Mouse (Mus musculus) gastrocnemius, postnatal 25 days (tissue): ENCODE measurements around the gene Amn. TPM values are rescaled to one million over a fixed set of nuclear protein-coding genes. Genes with fewer than 3 reads are reported as not detected.

Experiments used
- DNase-seq: peaks from one replicate; pipeline ENCODE4 v3.0.0; 2022
- total RNA-seq, 2 experiments: library from RNA; stranded (reverse); gene quantifications; 1 replicate in 1 of 2; 2 replicates in 1 of 2; pipeline ENCODE4 v1.2.3; 2021

The Amn gene
- total RNA-seq, 2 experiments from 2014 or later = not detected

DNA sequence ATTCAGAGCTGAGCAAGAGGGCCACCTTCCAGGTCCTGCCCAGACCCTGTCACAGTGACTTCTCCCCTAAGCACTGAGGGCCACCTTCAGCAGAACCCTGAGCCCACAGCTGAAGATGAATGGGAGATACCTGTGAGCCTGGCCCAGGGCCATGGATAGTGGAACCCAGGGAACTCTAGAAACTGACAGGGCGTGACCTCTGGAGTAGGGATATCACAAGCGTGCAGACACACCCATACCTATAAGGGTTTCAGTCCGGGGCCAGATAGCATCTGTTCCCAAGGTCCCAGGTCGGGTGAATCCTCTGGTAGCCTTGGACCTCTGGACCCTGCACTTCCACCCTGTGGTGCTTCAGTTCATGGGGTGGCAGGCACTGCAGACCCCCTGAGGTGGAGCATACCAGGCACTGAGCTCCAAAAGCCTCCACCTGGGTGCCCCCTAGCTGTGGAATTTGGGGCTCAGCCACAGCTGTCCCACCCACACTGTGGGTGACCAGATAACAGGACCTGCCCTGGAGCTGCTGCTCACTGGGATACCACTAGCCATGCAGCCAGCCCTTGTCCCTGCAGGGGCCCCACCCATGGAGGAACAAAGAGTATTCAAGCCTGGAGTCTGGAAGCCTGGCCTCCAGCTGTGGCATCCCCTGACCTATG is 3.1 kb upstream of the Amn start:
- no peak for DNase-seq

DNA sequence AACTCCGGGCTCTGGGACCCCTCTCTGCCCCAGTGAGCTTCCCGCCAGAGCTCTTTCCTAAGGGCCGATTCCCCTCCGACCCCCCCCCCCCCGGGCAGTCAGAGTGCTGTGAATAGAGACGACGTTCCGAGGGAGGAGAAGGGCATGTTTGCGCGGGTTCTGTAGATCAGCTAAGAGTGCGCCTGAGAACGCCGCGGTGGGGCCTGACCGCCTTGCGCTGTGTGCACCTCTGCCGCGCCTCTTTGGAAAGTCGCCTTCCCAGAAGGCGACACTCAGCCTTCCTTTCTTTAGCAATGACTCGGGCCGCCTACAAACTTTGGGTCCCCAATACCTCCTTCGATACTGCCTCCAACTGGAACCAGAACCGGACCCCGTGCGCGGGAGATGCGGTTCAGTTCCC is 511 bp downstream of the Amn start:
- no peak for DNase-seq

DNA sequence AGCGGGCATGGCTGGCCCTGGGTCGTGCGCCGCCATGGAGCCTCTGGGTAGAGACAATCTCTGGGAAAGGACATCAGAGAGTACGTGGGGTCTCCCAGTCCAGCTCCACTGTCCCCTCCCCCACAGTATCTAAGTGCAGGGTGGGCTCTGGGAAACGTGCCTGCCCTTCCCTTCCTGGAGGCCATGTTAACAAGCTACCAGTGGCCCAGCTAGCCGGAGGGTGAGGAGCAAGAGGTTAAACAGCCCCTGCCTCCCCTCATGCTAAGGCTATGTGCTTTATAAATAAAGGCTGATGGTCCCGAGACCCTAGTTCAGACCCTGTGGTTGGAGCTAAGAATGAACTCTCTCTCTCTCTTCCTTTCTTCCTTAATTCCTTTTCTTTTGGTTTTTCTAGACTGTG is 1.1 kb downstream of the Amn start:
- DNase-seq = no peak

DNA sequence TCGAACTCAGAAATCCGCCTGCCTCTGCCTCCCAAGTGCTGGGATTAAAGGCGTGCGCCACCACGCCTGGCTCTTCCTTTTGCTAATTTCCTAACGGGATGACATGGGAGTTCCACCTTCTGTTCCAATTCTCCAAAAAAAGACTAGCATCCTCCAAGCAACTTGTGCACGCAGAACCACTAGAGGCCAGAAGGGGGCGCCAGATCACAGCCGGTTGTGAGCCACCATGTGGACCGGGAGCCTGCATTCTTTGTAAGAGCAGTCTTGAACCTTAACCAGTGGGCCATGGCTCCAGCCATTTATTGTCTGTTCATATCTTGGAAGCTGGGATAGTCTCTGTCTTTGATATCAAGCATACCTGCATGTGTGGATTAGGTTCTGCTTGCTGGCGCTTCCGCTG is 1.5 kb downstream of the Amn start:
- no peak for DNase-seq

DNA sequence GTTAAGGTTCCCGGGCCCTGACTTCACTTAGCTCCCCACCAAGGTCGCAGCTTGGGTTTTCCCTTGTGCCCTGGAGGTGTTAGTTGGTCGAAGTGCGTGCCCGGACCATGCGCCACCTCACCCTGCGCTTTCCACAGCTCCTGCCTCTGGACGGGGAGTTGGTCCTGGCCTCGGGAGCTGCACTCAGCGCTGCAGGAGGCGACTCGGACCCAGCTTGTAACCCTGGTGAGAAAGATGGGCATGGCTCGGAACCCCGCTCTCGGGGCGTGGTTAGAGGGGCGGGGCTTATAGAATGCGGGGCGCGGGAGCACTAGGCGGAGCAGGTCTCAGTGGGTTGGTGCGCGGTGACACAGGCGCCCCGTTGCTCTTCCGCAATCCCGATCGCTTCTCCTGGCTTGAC is 3.1 kb downstream of the Amn start:
- DNase-seq = no peak

DNA sequence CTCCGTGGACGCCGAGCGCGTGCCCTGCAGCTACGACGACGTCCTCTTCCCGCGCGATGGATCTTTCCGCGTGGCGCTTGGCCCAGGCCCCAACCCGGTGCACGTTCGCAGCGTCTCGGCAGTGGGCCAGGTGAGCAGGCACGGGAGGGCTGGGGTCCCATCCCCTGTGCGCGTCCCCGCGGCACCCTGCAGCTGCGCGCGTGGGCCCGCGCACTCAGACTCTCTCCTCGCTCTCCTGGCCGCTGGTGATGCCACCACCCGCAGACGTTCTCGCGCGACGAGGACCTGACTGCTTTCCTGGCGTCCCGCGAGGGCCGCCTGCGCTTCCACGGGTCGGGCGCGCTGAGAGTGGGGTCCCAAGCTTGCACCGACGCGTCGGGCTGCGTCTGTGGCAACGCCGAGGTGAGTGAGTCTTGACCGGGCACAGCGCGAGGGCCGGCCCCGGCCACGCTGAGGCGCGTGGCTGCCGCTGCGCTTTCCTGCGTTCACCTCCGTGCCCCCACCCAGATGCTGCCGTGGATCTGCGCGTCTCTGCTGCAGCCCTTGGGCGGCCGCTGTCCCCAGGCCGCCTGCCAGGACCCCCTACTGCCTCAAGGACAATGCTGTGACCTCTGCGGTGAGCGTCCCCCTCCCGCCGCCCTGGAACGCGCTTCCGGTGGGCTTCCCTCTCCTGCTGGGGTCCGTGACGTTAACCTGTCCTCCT is 3.7 kb downstream of the Amn start:
- DNase-seq = no peak

DNA sequence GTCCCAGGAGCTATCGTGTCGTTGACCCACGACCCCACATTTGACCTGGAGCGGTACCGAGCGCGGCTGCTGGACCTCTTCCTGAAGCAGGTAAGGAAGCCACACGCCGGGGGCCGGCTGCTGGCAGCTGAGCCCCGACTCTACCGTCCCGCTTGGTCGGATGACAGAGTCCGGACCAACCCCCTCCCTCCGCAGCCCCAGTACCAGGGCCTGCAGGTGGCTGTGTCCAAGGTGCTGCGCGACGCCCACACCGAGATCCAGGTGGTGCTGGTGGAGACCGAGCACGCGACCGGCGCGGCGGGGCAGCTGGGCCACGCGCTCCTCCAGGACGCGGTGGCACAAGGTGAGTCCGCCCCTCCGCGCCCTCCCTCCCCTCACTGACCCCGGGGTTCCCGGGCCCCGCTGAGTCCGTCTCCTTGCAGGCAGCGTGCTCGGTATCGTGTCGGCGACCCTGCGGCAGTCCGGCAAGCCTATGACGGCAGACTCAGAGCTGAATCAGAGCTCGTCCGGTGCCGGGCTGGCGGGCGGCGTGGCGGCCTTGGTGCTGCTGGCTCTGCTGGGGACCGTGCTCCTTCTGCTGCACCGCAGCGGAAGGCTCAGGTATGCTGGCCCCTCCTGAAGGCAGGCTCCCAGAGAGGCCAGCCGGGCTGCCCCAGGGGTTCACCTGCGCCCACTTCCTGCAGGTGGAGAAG is 4.4 kb downstream of the Amn start:
- DNase-seq = no peak

DNA sequence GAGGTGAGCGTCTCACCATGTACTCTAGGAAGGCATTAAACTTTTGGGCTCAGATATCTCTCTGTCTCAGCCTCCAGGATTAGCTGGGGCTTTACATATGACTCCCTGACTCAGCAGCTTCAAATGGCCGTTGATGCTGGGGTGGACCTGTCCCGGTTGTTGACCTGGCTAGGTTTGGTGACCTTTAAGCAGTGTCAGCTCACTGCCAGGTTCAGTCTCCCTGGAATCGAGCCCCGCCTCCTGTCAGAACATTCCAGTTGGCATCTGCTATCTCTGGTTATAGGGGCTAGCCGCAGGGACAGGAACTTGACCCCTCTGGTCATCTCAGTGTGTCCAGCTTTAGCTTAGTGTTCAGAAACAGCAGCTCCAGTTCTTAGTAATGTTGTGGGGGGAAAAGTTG is 5.5 kb downstream of the Amn start:
- DNase-seq = peak; percentile 65

DNA sequence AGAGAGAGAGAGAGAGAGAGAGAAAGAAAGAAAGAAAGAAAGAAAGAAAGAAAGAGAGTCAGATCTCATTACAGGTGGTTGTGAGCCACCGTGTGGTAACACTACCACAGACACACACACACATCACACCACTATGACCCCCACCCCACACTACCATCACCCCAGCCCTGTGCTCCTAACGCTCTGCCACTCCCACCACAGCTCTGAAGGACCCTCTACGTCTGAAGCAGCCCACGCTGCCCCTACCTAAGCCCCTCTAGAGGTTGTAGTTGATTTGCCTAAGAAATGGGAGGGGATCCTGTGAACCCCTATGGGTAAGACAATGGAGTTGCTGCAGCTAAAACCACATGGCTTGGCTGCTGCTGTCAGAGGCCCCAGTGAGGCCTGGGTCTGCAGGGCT is 12.7 kb downstream of the Amn start:
- DNase-seq = no peak

DNA sequence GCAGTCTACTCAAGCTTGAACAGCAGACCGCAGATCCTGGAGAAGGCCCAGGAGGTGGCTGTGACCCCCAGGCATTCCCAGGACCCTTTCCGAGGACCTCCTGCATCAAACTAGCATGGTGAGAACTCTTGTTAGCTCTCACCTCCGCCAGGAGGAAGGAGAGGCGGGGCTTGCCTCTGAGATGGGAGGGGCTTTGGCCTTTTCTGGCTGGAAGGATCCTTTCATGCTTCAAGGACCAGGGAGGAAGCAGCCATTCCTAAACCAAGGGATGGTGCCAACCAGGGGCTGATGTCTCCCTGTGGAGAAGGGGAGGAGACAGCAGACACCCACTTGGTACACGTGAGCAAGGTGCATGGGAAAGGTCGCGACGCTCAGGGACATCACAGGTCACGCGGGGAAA is 13.6 kb downstream of the Amn start:
- DNase-seq = no peak

DNA sequence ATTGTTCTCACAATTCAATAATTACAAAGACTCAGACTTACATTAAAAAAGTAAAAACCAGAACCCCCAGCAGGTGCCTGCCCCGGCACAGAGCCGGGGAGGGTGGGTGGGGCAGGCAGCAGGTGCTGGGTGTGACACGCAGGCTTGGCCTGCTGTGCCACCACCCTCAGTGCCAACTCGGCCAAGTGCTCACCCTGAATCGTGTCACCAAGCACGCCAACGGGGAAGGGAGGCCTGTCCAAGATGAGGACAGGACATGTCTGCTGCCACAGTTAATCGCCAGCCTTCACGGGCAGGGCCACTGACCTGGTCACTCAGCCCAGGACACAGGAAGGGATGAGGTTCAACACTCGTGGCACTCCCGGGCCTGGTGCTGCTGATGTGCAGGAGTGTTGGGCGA is 22.1 kb downstream of the Amn start:
- DNase-seq = peak; percentile 76

DNA sequence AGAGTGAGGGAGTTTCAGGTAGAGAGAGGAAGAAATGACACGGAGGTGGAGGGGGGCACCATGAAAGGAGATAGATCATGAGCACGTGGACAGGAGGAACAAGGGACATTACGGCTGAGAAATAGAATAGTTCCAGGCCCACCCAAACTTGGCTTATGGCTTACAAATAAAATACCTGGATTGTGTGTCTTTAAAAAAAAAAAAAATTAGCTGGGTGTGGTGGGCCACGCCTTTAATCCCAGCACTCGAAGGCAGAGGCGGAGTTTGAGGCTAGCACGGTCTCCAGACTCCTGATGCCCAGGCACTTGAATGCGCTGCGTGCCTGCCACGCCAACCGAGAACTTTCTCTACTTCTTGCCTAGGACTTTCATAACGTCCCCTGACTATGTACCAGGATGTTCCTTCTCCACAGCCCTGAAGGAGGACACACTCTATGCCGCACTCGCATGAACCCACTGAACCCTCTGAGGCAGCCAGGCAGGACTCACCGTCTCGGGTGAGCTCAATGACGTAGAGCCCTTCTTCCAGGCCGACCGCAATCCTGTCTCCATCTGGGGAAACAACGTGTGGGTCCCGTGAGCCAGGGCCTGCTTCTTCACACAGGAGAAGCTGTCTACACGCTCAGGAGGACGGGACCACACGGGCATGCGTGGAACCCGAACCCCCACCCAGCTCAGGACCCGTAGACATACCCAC is 30.6 kb downstream of the Amn start:
- no peak for DNase-seq

DNA sequence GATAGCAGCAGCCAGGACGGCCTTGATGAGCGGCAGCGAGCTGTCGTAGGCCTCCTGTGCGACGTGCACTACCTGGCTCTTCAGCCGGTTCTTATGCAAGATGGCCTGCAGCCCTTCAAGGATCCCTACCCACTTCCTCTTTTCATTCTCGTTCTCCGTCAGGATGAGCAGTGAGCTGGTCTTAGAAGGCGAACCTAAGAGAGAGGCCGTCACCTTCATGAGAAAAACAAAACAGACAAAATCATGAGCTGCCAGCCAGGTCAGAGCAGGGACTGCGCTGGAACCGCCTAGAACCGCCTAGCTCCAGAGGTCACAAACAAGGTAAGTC is 31.1 kb downstream of the Amn start:
- no peak for DNase-seq

DNA sequence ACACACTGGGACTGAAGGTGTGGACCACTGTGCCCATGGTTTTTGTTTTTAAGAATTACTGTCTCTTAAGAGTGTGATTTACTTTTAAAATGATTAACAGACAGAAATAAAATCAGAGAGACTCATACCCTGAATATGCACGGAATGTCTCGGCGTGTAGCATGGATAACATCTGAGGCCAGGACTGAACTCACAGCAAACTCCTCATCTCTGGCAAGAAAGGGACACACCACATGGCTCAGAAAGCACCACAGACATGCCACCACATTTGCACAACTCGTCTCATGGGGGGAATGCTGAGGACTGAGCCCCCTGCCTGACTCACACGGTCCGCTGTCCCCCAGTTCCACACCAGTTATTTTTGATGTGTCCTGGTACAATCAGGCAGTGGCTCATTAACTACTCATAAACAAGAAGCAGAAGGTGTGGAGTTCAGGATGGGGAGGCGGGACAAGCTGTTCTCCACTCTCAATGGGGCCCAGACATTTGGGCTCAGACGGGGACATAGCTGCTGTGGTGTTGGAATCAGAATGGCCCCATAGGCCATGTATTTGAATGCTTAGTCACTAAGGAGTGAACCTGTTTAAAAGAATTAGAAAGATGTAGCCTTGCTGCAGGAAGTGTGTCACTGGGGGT is 32.9 kb downstream of the Amn start:
- DNase-seq = no peak

DNA sequence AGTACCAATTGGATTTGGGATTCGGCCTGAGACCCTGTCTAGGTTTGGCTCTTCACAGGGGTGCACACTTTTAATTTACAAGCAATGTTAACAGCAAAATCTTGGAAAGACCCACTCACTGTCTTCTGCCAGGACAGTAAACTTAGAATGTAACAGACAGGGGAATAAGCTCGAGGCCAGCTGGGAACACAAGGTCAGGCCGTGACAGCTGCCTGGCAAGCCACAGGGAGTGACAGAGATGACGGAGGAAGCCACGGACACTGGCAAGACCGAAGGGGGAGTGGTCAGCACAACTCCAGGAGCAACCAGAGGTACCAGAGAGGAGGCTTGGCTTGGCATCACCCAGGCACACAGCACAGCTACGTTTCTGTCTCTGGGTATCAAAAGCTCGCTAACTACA is 35.9 kb downstream of the Amn start:
- DNase-seq = peak; percentile 59

DNA sequence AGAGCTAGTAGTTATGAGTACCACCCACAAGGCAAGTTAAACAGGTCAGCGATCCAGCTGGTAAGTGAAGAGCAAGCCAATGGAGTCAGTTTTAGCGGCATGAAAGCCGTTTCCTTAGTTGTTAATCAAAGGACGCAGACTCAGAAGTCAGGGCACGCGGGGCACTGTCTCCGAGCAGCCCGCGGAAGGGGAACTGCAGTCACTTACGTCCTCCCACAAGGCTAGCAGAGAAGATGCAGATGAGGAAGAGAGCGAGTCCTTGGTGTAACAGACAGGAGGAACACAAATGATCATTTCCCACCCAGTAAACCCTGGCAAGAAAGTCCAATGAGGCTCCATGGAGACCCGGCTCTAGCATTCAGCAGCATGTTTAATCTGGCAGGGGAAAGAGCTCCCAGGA is 38.4 kb downstream of the Amn start:
- DNase-seq = no peak

DNA sequence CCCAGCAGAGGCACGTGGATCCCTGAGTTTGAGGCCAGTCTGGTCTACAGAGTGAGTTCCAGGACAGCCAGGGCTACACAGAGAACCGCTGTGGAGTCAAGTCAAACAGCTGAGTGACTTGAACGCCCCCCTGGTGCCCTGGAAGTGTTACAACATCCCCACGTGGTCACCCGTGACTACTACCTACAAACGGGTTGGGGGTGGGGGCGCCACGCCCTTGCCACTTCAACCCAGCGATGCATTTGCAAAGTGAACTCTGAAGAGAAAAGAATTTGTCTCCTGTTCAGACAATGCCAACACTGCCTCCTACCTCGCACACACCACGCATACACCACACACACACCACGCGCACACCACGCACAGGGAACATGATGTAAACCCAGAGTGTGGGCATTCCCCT is 39.0 kb downstream of the Amn start:
- no peak for DNase-seq

DNA sequence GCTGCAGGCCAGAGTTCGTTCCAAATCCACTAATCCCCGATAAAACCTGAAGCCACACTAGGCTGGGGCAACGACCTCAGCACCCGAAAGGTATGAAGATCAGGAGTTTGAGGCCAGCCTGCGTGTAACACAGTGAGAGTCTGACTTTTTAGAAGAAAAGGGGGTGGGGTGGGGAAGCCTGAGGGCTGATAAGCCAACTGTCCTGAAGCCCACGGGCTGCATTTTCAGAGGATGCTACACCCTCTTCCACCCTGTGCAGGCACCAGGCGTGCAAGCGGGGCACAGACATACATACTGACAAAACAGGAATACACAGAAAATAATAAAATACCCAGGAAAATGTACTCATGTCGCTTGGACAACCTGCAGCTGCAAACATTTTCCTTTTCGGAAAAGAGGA is 40.9 kb downstream of the Amn start:
- DNase-seq = no peak

DNA sequence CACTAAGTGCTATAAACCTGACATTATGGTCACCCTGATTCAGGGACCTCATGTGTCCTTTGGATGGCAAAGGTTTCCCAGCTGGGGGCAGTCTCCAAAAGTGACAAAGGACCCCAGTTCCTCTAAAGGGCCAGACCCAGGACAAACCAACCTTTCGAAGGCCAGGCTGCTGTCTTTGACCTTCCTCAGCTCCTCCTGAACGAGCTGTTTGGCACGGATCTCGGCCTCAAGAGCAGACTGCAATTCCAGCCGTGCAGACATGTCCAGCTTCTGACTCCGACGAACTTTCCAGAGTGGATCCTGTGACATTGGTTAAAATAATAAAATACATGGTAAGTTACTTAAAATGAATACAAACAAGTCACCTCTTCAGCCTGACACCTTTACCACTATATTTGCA is 43.4 kb downstream of the Amn start:
- no peak for DNase-seq

DNA sequence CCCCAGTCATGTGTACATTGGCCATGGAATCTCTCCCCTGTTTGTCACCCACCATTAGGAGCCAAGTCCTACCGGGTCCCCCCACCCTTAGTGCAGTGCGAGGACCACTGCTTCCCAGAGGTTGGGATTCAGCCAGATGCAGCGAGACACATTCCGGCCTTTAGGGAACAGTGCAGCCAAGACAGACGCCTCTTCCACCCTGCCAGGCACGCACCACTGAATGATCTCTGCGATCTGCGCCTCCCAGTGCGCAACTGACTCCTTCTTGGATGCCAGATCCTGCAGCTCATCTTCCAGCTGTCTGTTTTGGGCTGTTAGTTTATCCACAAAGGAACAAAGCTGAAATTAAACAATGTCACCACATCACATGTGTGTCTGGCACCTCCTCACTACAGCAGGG is 46.8 kb downstream of the Amn start:
- no peak for DNase-seq

DNA sequence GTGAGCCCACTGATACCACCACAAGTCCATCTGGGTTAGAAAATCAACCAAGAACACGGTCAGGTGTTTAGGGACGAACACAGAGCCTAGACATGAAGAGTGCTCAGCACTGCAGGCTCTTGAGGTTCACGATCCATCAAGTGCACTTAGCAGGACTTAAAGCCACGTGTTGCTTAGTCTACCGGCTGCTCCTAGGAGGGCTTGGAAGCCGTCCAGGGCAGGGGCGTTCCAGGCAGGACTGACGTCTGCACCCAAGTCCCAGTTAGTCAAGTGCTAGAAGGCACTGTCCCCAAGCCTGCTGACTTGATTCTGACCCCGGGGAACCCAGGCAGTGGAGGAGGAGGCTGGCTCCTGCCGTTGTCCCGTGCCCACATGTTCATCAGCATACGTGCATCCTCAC is 49.7 kb downstream of the Amn start:
- DNase-seq = no peak

DNA sequence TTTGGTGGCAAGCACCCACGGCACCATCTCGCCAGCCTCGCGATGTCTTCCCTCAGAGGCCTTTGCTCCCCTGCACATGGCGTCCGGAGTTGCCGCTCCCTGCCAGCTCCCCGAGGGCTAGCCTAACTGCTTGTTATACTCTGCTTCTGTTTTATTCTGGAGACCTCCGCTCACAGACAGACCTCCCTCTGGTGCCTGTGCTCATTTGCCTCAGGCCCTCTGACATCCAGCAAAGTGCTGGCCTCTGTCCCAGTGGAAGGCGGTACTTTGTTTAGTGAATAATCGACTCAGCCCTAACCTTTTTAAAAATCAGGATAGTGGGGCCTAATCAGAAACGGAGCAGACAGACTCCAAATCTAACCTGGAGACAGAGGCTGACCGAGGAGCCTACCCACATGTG is 50.9 kb downstream of the Amn start:
- no peak for DNase-seq

DNA sequence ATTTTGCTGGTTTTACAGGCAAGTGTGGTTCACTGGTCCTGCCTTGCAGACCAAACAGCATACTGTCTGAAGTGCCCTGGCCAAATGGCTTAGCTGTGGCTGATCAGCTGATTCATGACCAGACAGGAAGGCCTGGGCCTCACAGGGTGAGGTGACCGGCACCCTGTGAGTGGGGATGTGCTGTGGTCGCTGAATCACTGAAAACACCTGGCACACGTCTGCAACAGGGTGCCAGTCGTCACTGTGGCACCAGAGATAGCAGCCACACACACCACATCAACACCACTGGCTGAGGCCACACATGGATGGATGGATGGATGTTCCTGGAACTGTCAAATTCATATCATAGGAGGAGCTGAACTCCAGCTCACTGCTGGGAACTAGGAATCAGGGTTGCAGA is 52.5 kb downstream of the Amn start:
- no peak for DNase-seq
